Mouse (Mus musculus) embryo, embryonic 10.5 days (tissue): ENCODE measurements around the gene Lama4.

Source experiments
- DNase-seq: peaks from one replicate; pipeline ENCODE4 v3.0.0-alpha.2; 2015; ENCODE audit warnings: low spot score

The Lama4 gene

DNA sequence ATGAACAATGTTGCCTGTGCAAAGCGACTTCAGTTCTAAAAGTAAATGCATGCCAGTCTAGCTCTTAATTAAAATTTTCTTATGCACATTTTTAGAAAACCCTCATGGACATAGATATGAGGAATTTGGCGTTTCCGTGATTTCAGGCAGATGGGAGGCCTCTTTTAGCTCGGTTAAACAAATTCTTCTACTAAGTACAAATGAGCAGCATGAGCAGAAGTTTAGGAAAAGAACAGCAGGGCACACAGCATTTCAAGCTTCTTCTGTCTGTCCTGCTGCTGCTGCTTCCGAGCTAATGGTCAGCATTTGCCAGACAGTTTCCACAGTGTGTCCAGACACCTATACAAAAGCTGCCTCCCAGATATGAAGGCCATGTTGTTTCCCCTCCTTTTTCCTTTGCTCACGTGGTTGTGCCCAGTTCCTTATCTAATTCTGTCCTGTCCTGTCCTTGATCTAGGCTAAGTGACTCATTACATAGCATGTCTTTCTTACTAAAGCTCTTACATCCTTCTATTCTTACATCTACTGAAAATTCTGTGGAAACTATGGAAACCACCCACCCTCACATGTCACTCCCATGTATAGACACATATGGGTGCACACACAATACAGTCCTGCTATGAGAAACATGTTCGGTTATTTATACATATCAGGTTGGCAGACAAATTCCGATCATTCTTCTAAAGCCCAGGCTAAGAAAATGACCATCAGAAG, 84.4 kb downstream of the Lama4 start:
- DNase-seq = no peak

DNA sequence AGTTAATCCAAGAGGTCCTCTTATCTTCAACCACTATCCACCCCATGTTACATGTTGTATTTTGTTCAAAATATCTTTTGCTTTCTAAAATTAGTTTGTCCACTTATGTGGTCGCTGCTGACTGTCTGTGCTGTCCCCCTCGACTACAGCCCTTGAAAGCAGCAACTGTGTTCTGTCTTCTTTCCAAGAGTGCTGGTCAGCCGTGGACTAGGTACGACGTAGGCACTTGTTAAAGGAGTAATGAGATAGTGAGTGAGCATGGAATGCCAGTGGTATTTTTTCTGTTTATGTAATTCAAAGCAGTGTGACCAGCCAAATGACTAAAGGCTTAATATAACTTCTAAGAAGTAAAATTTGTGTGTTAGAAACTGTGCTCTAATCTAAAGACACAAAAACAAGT, 90.7 kb downstream of the Lama4 start:
- no peak for DNase-seq

GRCm38 (mm10) chr10:39064732-39065131, 99.4 kb downstream of the Lama4 start:
- DNase-seq = peak; percentile 49

DNA sequence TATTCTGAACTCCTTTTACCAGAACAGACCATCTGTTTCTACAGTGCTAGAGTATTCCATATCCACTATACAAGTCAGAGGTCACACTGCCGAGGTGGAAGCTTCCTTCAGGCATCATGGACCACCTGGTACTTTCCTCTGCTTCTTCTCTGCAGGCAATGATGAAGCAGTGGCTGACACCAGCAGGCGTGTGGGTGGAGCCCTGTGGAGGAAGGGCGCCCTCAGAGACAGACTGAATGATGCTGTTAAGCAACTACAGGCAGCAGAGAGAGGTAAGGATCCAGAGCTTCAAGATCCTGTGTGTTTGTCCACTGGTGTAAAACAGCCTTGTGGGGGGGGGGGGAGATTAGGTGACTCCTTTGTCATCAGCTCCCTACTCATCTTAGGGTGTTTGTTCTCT, 100.1 kb downstream of the Lama4 start:
- no peak for DNase-seq

- no peak for DNase-seq
These were observed 100.7 kb downstream of the Lama4 start for GRCm38 (mm10) chr10:39066061-39066460.

GRCm38 (mm10) chr10:39066962-39067361, 101.6 kb downstream of the Lama4 start:
- DNase-seq = peak; percentile 83

DNA sequence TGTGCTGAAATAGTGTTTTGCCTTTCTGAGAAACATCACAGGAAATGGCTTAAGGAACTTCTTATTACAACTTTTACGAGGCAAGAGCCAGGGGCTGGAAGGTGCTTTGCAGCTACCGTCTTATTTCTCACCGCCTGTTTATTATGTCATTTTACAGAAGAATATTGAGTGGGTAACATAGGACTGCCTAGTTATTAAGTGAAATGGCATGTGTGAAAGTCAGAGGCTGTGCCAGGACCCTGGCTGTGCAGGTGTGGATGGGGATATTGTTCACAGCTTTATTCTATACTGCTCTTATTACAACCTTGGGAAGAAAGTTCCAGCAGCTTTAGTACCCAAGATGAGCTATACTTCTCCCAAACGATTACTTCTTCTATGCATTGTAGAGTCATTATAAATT, 106.7 kb downstream of the Lama4 start:
- no peak for DNase-seq

GRCm38 (mm10) chr10:39096981-39097380, 131.7 kb downstream of the Lama4 start:
- peak; percentile 22 for DNase-seq

DNA sequence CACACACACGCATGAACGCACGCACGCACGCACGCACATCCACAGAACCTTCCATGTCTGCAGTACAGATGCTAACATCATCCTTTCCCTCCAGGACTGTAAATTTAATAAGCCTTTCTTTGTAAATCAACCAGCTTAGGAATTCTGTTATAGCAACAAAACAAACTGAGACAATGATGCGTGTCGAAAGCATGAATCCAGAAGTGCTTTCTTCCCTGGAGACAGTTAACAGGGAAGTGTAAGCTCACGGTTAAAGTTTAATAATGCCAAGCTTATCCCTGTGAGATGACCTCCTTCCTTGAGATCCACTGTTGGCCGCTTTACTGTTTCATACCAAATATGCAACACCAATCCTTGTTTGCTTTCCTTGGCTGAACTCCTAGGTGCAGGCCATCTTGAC, 133.4 kb downstream of the Lama4 start:
- DNase-seq = no peak

DNA sequence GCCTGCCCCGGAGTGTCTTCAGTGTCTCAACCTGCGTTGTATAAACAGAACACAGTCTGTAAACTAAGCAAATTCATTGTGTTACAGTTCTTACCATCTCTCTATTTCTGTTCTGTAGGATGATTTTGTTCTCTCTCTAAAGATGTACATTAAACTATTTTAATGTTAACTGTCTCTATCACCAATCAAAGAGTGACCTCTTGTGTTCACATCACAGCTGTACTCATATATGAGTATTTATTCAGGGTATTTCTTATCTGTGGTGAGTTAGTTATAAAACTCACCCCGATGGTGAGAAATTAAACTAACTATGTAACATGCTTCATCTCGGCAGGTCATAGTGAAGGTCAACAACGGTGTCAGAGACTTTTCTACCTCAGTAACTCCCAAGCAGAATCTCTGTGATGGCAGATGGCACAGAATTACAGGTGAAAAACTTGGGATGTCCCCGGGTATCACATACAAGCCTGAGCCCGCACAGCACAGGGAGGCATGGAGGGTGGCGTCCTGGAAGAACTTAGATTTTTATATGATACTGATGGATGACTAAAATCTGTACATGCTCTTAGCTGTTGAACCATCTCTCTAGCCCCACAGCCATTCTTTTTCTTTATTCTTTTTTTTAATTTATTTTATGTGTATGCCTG, 139.6 kb downstream of the Lama4 start:
- DNase-seq = no peak

DNA sequence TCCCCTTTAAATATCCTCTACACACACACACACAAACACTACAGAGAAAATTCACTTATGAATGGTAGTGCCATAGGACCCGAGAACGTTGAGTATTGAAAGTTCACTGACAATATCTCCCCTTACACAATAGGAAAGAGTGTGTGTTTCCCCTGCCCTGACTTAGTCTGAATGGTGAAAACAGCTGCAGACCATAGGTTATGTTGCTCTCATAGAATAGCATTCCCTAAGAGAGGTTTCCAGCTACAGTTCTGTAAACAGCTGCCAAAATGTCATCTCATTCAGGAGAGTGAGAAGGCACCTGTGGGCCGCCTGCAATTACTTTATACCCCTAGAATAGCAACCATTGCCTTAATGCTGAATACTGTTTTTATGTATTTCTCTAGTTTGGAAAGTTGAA, 141.1 kb downstream of the Lama4 start:
- DNase-seq = no peak

- DNase-seq = peak; percentile 25
These were observed 141.6 kb downstream of the Lama4 start for GRCm38 (mm10) chr10:39106935-39107334.

- DNase-seq = no peak
These were observed 143.6 kb downstream of the Lama4 start for GRCm38 (mm10) chr10:39108837-39109488.

- no peak for DNase-seq
These were observed 144.2 kb downstream of the Lama4 start for GRCm38 (mm10) chr10:39109489-39109874.

- peak; percentile 21 for DNase-seq
These were observed 156.1 kb downstream of the Lama4 start for GRCm38 (mm10) chr10:39121412-39121811.

DNA sequence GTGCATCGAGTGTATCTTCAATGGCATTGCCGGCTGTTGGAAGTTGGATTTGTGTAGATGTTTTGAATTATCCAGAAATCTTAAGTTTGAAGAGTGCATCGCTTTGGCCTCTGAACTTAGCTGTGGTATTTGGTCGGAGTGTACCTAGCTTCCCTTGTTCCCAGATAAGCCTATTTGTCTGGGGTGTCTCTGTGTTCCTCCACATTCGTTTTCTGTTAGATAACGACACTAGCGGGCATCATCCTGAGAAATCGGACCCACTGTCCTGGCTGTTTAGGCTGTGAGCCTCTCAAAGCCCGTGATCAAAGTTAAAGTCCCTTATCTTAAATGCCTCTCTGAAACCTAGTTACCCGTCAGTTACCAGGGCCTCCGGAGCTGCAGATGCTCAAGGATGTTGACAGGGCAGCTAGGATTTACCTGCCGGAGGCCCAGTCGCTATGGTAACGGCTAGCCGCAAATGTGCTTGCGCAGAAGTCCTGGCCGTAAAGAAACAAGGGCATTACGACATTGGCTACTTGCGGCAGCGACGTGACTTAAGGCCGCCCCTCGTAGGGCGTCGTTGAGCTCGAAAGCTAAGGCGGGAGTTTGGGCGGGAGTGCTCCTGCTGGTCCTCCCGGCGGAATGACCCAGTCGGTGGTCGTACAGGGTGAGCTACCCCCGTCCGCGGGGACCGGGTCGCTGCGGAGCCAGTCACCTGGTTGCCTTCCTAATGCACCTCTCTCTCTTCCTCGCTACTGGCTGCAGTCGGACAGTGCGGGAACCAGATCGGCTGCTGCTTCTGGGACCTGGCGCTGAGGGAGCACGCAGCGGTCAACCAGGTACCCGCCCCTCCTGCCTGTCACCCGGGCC, 168.4 kb downstream of the Lama4 start, which contains the start of the genes Fam229b and Tube1:
Fam229b (minus strand) TSS at position 453 of the 849 bp plus-strand sequence.
Tube1 (plus strand) TSS at position 515 of the 849 bp plus-strand sequence.
- DNase-seq = peak; percentile 96

- no peak for DNase-seq
These were observed 172.5 kb downstream of the Lama4 start for GRCm38 (mm10) chr10:39137766-39138165.

DNA sequence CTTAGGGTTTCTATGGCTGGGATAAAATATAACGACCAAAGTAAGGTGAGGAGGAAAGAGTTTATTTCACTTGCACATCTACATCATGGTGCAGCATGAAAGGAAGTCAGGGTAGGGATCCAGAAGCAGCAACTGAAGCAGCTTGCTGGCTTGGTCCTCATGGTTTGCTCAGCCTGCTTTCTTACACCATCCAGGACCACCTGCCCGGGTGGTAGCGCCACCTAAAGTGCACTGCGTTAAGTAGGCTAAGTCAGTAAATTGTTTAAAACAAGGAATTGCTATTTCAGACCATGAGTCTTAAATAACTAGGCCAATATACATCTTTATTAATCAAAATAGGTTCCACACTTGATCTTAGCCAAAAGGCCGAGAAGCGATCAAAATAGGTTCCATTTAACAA, 173.4 kb downstream of the Lama4 start:
- no peak for DNase-seq

- DNase-seq = peak; percentile 61
These were observed 175.5 kb downstream of the Lama4 start for GRCm38 (mm10) chr10:39140843-39141242.

GRCm38 (mm10) chr10:39141401-39141800, 176.1 kb downstream of the Lama4 start:
- no peak for DNase-seq

GRCm38 (mm10) chr10:39142216-39142615, 176.9 kb downstream of the Lama4 start:
- no peak for DNase-seq

- no peak for DNase-seq
These were observed 191.4 kb downstream of the Lama4 start for GRCm38 (mm10) chr10:39156719-39157118.
